Mouse (Mus musculus): Measurements from ENCODE around the gene Opa3. TPM values are rescaled to one million over a fixed set of nuclear protein-coding genes. Genes with fewer than 3 reads are reported as not detected.

Opa3 gene
- total and polyA plus RNA-seq, 3 experiments, result 9.4 to 21.2 (median 11.9) TPM

GRCm38 (mm10) chr7:19179173-19179572, 49.0 kb upstream of the Opa3 start (continued):
- peak; percentile 82 for TF ChIP-seq MXI1 (IDR thresholded peaks at IDR 0.05; ENCODE audit: low read depth, low read length)
- no peak for TF ChIP-seq JUND (conservative IDR thresholded peaks at IDR 0.05; ENCODE audit: low read depth, low read length)
- no peak for TF ChIP-seq CHD2 (IDR thresholded peaks at IDR 0.05; ENCODE audit: low read length)
- TF ChIP-seq JUN (IDR thresholded peaks at IDR 0.05; ENCODE audit: insufficient read depth, low read depth, low read length), result no peak

DNA sequence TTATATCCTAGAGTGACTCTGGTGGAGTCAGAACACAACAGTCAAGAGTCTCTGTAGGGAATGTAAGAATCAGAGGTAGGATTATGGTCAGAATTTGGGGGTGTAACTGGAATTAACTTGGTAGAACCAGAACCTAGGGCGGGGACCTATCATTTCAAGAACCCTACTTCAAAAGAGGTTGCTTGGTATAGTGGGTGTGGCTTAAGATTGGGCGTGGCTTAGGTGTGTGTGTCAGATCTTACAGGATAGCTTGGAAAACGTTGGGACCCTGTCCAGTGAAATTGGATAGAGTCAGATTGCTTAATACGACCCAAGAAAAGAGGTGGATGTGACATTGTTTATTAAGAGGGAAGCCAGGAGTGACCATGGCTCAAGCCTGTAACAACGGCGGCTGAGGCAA, 48.2 kb upstream of the Opa3 start:
- Histone ChIP-seq H3K9ac (ENCODE audit: insufficient read depth, low read depth) (no peak overlapping the region; the same call in 1 of the 2 replicates), H3K4me3 (replicated peaks in 1 of 3; ENCODE audit: low read depth in 2 of 3, low read length in 2 of 3, poor library complexity in 1 of 3) (peak overlapping the region in 2 of 3 experiments; percentile 41 to 62), H3K36me3 (replicated peaks in 1 of 2; ENCODE audit: control insufficient read depth in 1 of 2, insufficient read depth in 1 of 2, low read length in 1 of 2) (peaks cover 16 to 26% of the 10 kb centered on the region in 2 experiments), H3K79me2 (replicated peaks; ENCODE audit: control insufficient read depth, extremely low read depth, insufficient read depth, poor library complexity, severe bottlenecking) (no peaks in the 10 kb centered on the region), H3K27me3 (replicated peaks) (peaks cover 12% of the 10 kb centered on the region), H3K4me1 (ENCODE audit: control insufficient read depth in 1 of 2, insufficient read depth in 2 of 2) (peaks cover 16 to 49% of the 10 kb centered on the region in 2 experiments), H3K27ac (ENCODE audit: insufficient read depth, low read depth) (no peak overlapping the region), H3K4me2 (ENCODE audit: insufficient read depth, low read depth, poor library complexity, severe bottlenecking) (peak overlapping the region; percentile 76), H3K9me3 (replicated peaks; ENCODE audit: low read length) (no peaks in the 10 kb centered on the region)
- in situ Hi-C loops (cut with MboI; ENCODE audit: low pct_ligation_motif_present, low pct_unique_long_range_greater_than_20kb, low sequenced_read_pairs), result loop anchor here (5.0 kb wide), 1 partner anchor 102 kb away; the partner anchor contains the start of genes Ppm1n and Rtn2
- TF ChIP-seq ZNF384 (IDR thresholded peaks at IDR 0.05; ENCODE audit: low read depth, low read length), result no peak
- TF ChIP-seq CHD2 (IDR thresholded peaks at IDR 0.05; ENCODE audit: low read length), result no peak
- dilution Hi-C loops (cut with MboI; ENCODE audit: extremely low pct_ligation_motif_present, extremely low pct_unique_long_range_greater_than_20kb, low sequenced_read_pairs), result no loop called here
- peak; percentile 58 for DNase-seq (ENCODE audit: extremely low read depth)

- peak; percentile 55 for DNase-seq (ENCODE audit: extremely low read depth)
- Histone ChIP-seq H3K4me2 (ENCODE audit: insufficient read depth, low read depth, poor library complexity, severe bottlenecking) (peak overlapping the region; percentile 87), H3K27me3 (replicated peaks) (peaks cover 8% of the 10 kb centered on the region), H3K4me3 (replicated peaks in 1 of 3; ENCODE audit: low read depth in 2 of 3, low read length in 2 of 3, poor library complexity in 1 of 3) (peak overlapping the region; percentile 59 to 87 (median 82)), H3K27ac (ENCODE audit: insufficient read depth, low read depth) (peak overlapping the region; percentile 57), H3K79me2 (replicated peaks; ENCODE audit: control insufficient read depth, extremely low read depth, insufficient read depth, poor library complexity, severe bottlenecking) (no peaks in the 10 kb centered on the region), H3K36me3 (replicated peaks in 1 of 2; ENCODE audit: control insufficient read depth in 1 of 2, insufficient read depth in 1 of 2, low read length in 1 of 2) (peaks cover 18 to 36% of the 10 kb centered on the region in 2 experiments), H3K9me3 (replicated peaks; ENCODE audit: low read length) (no peaks in the 10 kb centered on the region), H3K9ac (ENCODE audit: insufficient read depth, low read depth) (peak overlapping the region; percentile 76), H3K4me1 (ENCODE audit: control insufficient read depth in 1 of 2, insufficient read depth in 2 of 2) (peaks cover 16 to 49% of the 10 kb centered on the region in 2 experiments)
- in situ Hi-C loops (cut with MboI; ENCODE audit: low pct_ligation_motif_present, low pct_unique_long_range_greater_than_20kb, low sequenced_read_pairs), result loop anchor here (5.0 kb wide), 1 partner anchor 101 kb away; the partner anchor contains the start of genes Ppm1n and Rtn2
- dilution Hi-C loops (cut with MboI; ENCODE audit: extremely low pct_ligation_motif_present, extremely low pct_unique_long_range_greater_than_20kb, low sequenced_read_pairs), result no loop called here
- TF ChIP-seq RAD21 (IDR thresholded peaks at IDR 0.05; ENCODE audit: low read depth, low read length) (no peak), HCFC1 (IDR thresholded peaks at IDR 0.05; ENCODE audit: low read depth, low read length) (no peak), SMC3 (IDR thresholded peaks at IDR 0.05; ENCODE audit: low read depth, low read length) (no peak), EP300 (IDR thresholded peaks at IDR 0.05; ENCODE audit: low read length) (no peak), IRF4 (IDR thresholded peaks at IDR 0.05; ENCODE audit: low read depth, low read length) (no peak), JUN (IDR thresholded peaks at IDR 0.05; ENCODE audit: insufficient read depth, low read depth, low read length) (no peak), TBP (conservative IDR thresholded peaks at IDR 0.05; ENCODE audit: low read depth, low read length) (no peak), ZC3H11A (IDR thresholded peaks at IDR 0.05; ENCODE audit: low read depth, low read length) (no peak), BHLHE40 (IDR thresholded peaks at IDR 0.05; ENCODE audit: low read depth, low read length) (peak; percentile 13; the same call in 1 of the 2 replicates), KAT2A (IDR thresholded peaks at IDR 0.05; ENCODE audit: insufficient replicate concordance, low read length) (no peak), POLR2AphosphoS2 (IDR thresholded peaks at IDR 0.05; ENCODE audit: low read depth, low read length) (no peak), USF2 (conservative IDR thresholded peaks at IDR 0.05; ENCODE audit: low read depth, low read length) (no peak), MAFK (IDR thresholded peaks at IDR 0.05; ENCODE audit: insufficient replicate concordance, low read length) (no peak), CHD1 (IDR thresholded peaks at IDR 0.05; ENCODE audit: low read depth, low read length) (no peak), PAX5 (IDR thresholded peaks at IDR 0.05; ENCODE audit: low read length) (no peak), ETS1 (conservative IDR thresholded peaks at IDR 0.05; ENCODE audit: low read depth, low read length) (no peak), UBTF (IDR thresholded peaks at IDR 0.05; ENCODE audit: low read depth, low read length) (no peak), ZMIZ1 (IDR thresholded peaks at IDR 0.05; ENCODE audit: low read depth, low read length) (no peak), CHD2 (IDR thresholded peaks at IDR 0.05; ENCODE audit: low read length) (no peak), MYC (IDR thresholded peaks at IDR 0.05; ENCODE audit: low read depth, low read length) (no peak), CTCF (conservative IDR thresholded peaks at IDR 0.05 in 1 of 2, IDR thresholded peaks at IDR 0.05 in 1 of 2; ENCODE audit: low read depth in 2 of 2, low read length in 2 of 2) (peak in 1 of 2 experiments; percentile 26; a peak in 1 of 4 replicates), E2F4 (IDR thresholded peaks at IDR 0.05; ENCODE audit: insufficient replicate concordance, low read depth, low read length) (no peak), TCF12 (IDR thresholded peaks at IDR 0.05; ENCODE audit: low read depth, low read length) (0 out of 2 replicates have a peak, but pooled peaks have one; percentile 33), NRF1 (IDR thresholded peaks at IDR 0.05; ENCODE audit: low read depth, low read length) (no peak), ELF1 (IDR thresholded peaks at IDR 0.05; ENCODE audit: low read depth, low read length) (peak; percentile 48; the same call in 1 of the 2 replicates), ZNF384 (IDR thresholded peaks at IDR 0.05; ENCODE audit: low read depth, low read length) (no peak), JUND (conservative IDR thresholded peaks at IDR 0.05; ENCODE audit: low read depth, low read length) (no peak), USF1 (IDR thresholded peaks at IDR 0.05; ENCODE audit: low read depth, low read length) (no peak)
Observed at GRCm38 (mm10) chr7:19180862-19181429, 47.2 kb upstream of the Opa3 start.
